Mouse (Mus musculus): ENCODE results near the gene Auts2. TPM values are rescaled to one million over a fixed set of nuclear protein-coding genes. Genes with fewer than 3 reads are reported as not detected.

Gene Auts2
- polyA plus RNA-seq, 1 experiment from 2014 or later = 94.8 TPM

GRCm38 (mm10) chr5:132203846-132204245 is 339.3 kb downstream of the Auts2 start:
- no peak overlapping the region for H3K27ac ChIP-seq
- peaks cover 38% of the 10 kb centered on the region for H3K4me1 ChIP-seq
- no peaks in the 10 kb centered on the region for H3K27me3 ChIP-seq
- no peak overlapping the region for H3K4me3 ChIP-seq (replicated peaks)
- H3K36me3 ChIP-seq (replicated peaks) = no peaks in the 10 kb centered on the region
- 0 out of 2 replicates have a peak, but pooled peaks have one; percentile 11 for ATAC-seq (ENCODE audit: low FRiP score)
- no peak overlapping the region for H3K9ac ChIP-seq
- no peak overlapping the region for H3K4me2 ChIP-seq
- 45% methylated on average over 11 of the region's 11 CpGs for WGBS
- no peaks in the 10 kb centered on the region for H3K9me3 ChIP-seq

- peaks cover 38% of the 10 kb centered on the region for H3K4me1 ChIP-seq
- no peaks in the 10 kb centered on the region for H3K9me3 ChIP-seq
- H3K4me3 ChIP-seq (replicated peaks) = no peak overlapping the region
- no peak overlapping the region for H3K4me2 ChIP-seq
- no peaks in the 10 kb centered on the region for H3K36me3 ChIP-seq (replicated peaks)
- no peak for ATAC-seq (ENCODE audit: low FRiP score)
- no peaks in the 10 kb centered on the region for H3K27me3 ChIP-seq
- no peak overlapping the region for H3K27ac ChIP-seq
- H3K9ac ChIP-seq = no peak overlapping the region
- WGBS = 70% methylated on average over 4 of the region's 4 CpGs
Observed at GRCm38 (mm10) chr5:132201077-132201645, 342.0 kb downstream of the Auts2 start.

GRCm38 (mm10) chr5:132200595-132200994 is 342.5 kb downstream of the Auts2 start:
- 69% methylated on average over 4 of the region's 4 CpGs for WGBS
- no peak overlapping the region for H3K4me3 ChIP-seq (replicated peaks)
- ATAC-seq (ENCODE audit: low FRiP score) = no peak
- peaks cover 38% of the 10 kb centered on the region for H3K4me1 ChIP-seq
- no peaks in the 10 kb centered on the region for H3K9me3 ChIP-seq
- H3K36me3 ChIP-seq (replicated peaks) = no peaks in the 10 kb centered on the region
- no peak overlapping the region for H3K27ac ChIP-seq
- H3K4me2 ChIP-seq = no peak overlapping the region
- no peaks in the 10 kb centered on the region for H3K27me3 ChIP-seq
- no peak overlapping the region for H3K9ac ChIP-seq

- no peak for ATAC-seq (ENCODE audit: low FRiP score)
- H3K27ac ChIP-seq = peak overlapping the region; percentile 48
- 44% methylated on average over 6 of the region's 6 CpGs for WGBS
- peak overlapping the region; percentile 2; the same call in 1 of the 2 replicates for H3K4me2 ChIP-seq
- H3K9me3 ChIP-seq = no peaks in the 10 kb centered on the region
- no peaks in the 10 kb centered on the region for H3K36me3 ChIP-seq (replicated peaks)
- peaks cover 27% of the 10 kb centered on the region for H3K4me1 ChIP-seq
- H3K4me3 ChIP-seq (replicated peaks) = no peak overlapping the region
- H3K27me3 ChIP-seq = no peaks in the 10 kb centered on the region
- no peak overlapping the region for H3K9ac ChIP-seq
Observed at GRCm38 (mm10) chr5:132195048-132195533, 348.1 kb downstream of the Auts2 start.

- Histone ChIP-seq H3K27ac (no peak overlapping the region), H3K4me2 (no peak overlapping the region), H3K36me3 (replicated peaks) (no peaks in the 10 kb centered on the region), H3K4me3 (replicated peaks) (no peak overlapping the region), H3K4me1 (peaks cover 42% of the 10 kb centered on the region), H3K9ac (no peak overlapping the region), H3K27me3 (no peaks in the 10 kb centered on the region), H3K9me3 (no peaks in the 10 kb centered on the region)
- ATAC-seq (ENCODE audit: low FRiP score) = no peak
- 88% methylated on average over 4 of the region's 4 CpGs for WGBS
Observed at GRCm38 (mm10) chr5:132190190-132190589, 353.0 kb downstream of the Auts2 start.

- Histone ChIP-seq H3K4me3 (replicated peaks) (no peak overlapping the region), H3K9ac (no peak overlapping the region), H3K27ac (peak overlapping the region; percentile 63; the same call in 1 of the 2 replicates), H3K36me3 (replicated peaks) (no peaks in the 10 kb centered on the region), H3K4me2 (0 out of 2 replicates have a peak overlapping the region, but pooled peaks have one; percentile 30), H3K9me3 (no peaks in the 10 kb centered on the region), H3K27me3 (no peaks in the 10 kb centered on the region), H3K4me1 (peaks cover 49% of the 10 kb centered on the region)
- no peak for ATAC-seq (ENCODE audit: low FRiP score)
- 29% methylated on average over 3 of the region's 3 CpGs for WGBS
Observed at GRCm38 (mm10) chr5:132186659-132187058, 356.5 kb downstream of the Auts2 start.

- Histone ChIP-seq H3K4me2 (peak overlapping the region; percentile 30), H3K4me1 (peaks cover 49% of the 10 kb centered on the region), H3K27ac (peak overlapping the region; percentile 63), H3K4me3 (replicated peaks) (no peak overlapping the region), H3K9me3 (no peaks in the 10 kb centered on the region), H3K27me3 (no peaks in the 10 kb centered on the region), H3K9ac (no peak overlapping the region), H3K36me3 (replicated peaks) (no peaks in the 10 kb centered on the region)
- 7% methylated on average over 7 of the region's 7 CpGs for WGBS
- ATAC-seq (ENCODE audit: low FRiP score) = no peak
Observed at GRCm38 (mm10) chr5:132186221-132186620, 356.9 kb downstream of the Auts2 start.

- no peak for ATAC-seq (ENCODE audit: low FRiP score)
- H3K9me3 ChIP-seq = no peaks in the 10 kb centered on the region
- H3K9ac ChIP-seq = no peak overlapping the region
- peaks cover 43% of the 10 kb centered on the region for H3K4me1 ChIP-seq
- H3K36me3 ChIP-seq (replicated peaks) = no peaks in the 10 kb centered on the region
- no peak overlapping the region for H3K4me2 ChIP-seq
- no peaks in the 10 kb centered on the region for H3K27me3 ChIP-seq
- H3K4me3 ChIP-seq (replicated peaks) = no peak overlapping the region
- WGBS = 50% methylated on average over 4 of the region's 4 CpGs
- H3K27ac ChIP-seq = no peak overlapping the region
Observed at GRCm38 (mm10) chr5:132184395-132185095, 358.6 kb downstream of the Auts2 start.

- Histone ChIP-seq H3K36me3 (replicated peaks) (no peaks in the 10 kb centered on the region), H3K9me3 (no peaks in the 10 kb centered on the region), H3K27ac (no peak overlapping the region), H3K4me2 (no peak overlapping the region), H3K4me3 (replicated peaks) (no peak overlapping the region), H3K4me1 (peaks cover 36% of the 10 kb centered on the region), H3K27me3 (no peaks in the 10 kb centered on the region), H3K9ac (no peak overlapping the region)
- WGBS = 84% methylated on average over 9 of the region's 9 CpGs
- ATAC-seq (ENCODE audit: low FRiP score) = no peak
Observed at GRCm38 (mm10) chr5:132182077-132182476, 361.1 kb downstream of the Auts2 start.

GRCm38 (mm10) chr5:132170010-132170409 is 373.1 kb downstream of the Auts2 start:
- 70% methylated on average over 8 of the region's 8 CpGs for WGBS
- no peak overlapping the region for H3K9ac ChIP-seq
- H3K36me3 ChIP-seq (replicated peaks) = no peaks in the 10 kb centered on the region
- peaks cover 19% of the 10 kb centered on the region for H3K4me1 ChIP-seq
- no peak overlapping the region for H3K4me2 ChIP-seq
- ATAC-seq (ENCODE audit: low FRiP score) = no peak
- no peaks in the 10 kb centered on the region for H3K9me3 ChIP-seq
- H3K27me3 ChIP-seq = no peaks in the 10 kb centered on the region
- H3K4me3 ChIP-seq (replicated peaks) = no peak overlapping the region
- H3K27ac ChIP-seq = 0 out of 2 replicates have a peak overlapping the region, but pooled peaks have one; percentile 14

GRCm38 (mm10) chr5:132168805-132169204 is 374.3 kb downstream of the Auts2 start:
- no peak overlapping the region for H3K4me3 ChIP-seq (replicated peaks)
- H3K4me1 ChIP-seq = peaks cover 19% of the 10 kb centered on the region
- no peaks in the 10 kb centered on the region for H3K9me3 ChIP-seq
- H3K36me3 ChIP-seq (replicated peaks) = no peaks in the 10 kb centered on the region
- H3K27me3 ChIP-seq = no peaks in the 10 kb centered on the region
- ATAC-seq (ENCODE audit: low FRiP score) = no peak
- 89% methylated on average over 5 of the region's 5 CpGs for WGBS
- H3K9ac ChIP-seq = no peak overlapping the region
- H3K4me2 ChIP-seq = no peak overlapping the region
- no peak overlapping the region for H3K27ac ChIP-seq

GRCm38 (mm10) chr5:132168224-132168623 is 374.9 kb downstream of the Auts2 start:
- WGBS = 95% methylated on average over 5 of the region's 5 CpGs
- Histone ChIP-seq H3K9ac (no peak overlapping the region), H3K9me3 (no peaks in the 10 kb centered on the region), H3K4me3 (replicated peaks) (no peak overlapping the region), H3K4me2 (no peak overlapping the region), H3K27me3 (no peaks in the 10 kb centered on the region), H3K27ac (no peak overlapping the region), H3K4me1 (peaks cover 19% of the 10 kb centered on the region), H3K36me3 (replicated peaks) (no peaks in the 10 kb centered on the region)
- ATAC-seq (ENCODE audit: low FRiP score) = no peak

GRCm38 (mm10) chr5:132166559-132166958 is 376.6 kb downstream of the Auts2 start:
- Histone ChIP-seq H3K9me3 (no peaks in the 10 kb centered on the region), H3K4me2 (no peak overlapping the region), H3K27ac (no peak overlapping the region), H3K9ac (no peak overlapping the region), H3K36me3 (replicated peaks) (no peaks in the 10 kb centered on the region), H3K4me3 (replicated peaks) (no peak overlapping the region), H3K27me3 (no peaks in the 10 kb centered on the region), H3K4me1 (peaks cover 22% of the 10 kb centered on the region)
- no peak for ATAC-seq (ENCODE audit: low FRiP score)
- 79% methylated on average over 3 of the region's 3 CpGs for WGBS

All from forebrain, embryonic 12.5 days (tissue).